12 mouse cellular contexts compared by ENCODE assay signal in the genomic region with DNA sequence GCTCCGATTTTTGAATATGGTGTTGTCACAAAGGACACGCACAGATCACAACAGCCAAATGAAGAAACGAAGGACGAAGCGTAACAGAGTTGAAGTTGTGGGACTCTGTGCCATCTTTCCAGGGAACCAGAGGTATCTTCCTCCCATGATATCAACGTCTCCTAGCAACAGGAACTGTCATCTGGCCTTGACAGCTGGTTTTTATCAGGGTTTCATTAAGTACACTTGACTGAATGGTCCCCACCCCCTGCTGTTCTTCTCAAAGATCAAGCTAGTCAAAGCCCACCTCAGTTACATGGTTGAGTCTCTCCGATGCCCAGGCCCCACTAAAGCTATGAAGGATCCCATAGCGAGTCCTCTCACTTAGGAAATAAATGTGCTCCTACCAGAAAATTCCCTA.
"Had no signal": no experiment of that assay in that cellular context is flagged by ENCODE, and none has a peak within 500 bp of the region (broad histone marks: within the 10 kb centered on the region; RNA-seq: fewer than 3 reads in every experiment).

No protein-coding gene starts in this region.

- DNase-seq: kidney, postnatal 10 days; kidney, postnatal 4 days; lung, adult 2 months; lung, postnatal 36 days; thymus, adult 2 months; thymus, postnatal 25 days had no signal

- H3K9ac ChIP-seq: liver, embryonic 15.5 days; midbrain, embryonic 13.5 days; stomach, embryonic 15.5 days had no signal

- H3K9me3 ChIP-seq: limb, embryonic 10.5 days; liver, embryonic 15.5 days; midbrain, embryonic 13.5 days; stomach, embryonic 15.5 days had no signal

- H3K27ac ChIP-seq: limb, embryonic 10.5 days; liver, embryonic 15.5 days; midbrain, embryonic 13.5 days; stomach, embryonic 15.5 days had no signal

- H3K36me3 ChIP-seq: limb, embryonic 10.5 days; liver, embryonic 15.5 days; midbrain, embryonic 13.5 days; stomach, embryonic 15.5 days had no signal

- H3K4me2 ChIP-seq: liver, embryonic 11.5 days; liver, embryonic 15.5 days; midbrain, embryonic 13.5 days; stomach, embryonic 15.5 days had no signal

- ATAC-seq: midbrain, embryonic 13.5 days had no signal

- H3K27me3 ChIP-seq: liver, embryonic 15.5 days; midbrain, embryonic 13.5 days; stomach, embryonic 15.5 days had no signal

- H3K4me3 ChIP-seq: layer of hippocampus, adult 2 months; limb, embryonic 10.5 days; liver, embryonic 15.5 days; midbrain, embryonic 13.5 days; stomach, embryonic 15.5 days had no signal
